Mouse (Mus musculus) adrenal gland, postnatal 4 days (tissue): ENCODE measurements around the gene Clec10a. TPM values are rescaled to one million over a fixed set of nuclear protein-coding genes. Genes with fewer than 3 reads are reported as not detected.

Source experiments
- DNase-seq, 2 experiments: peaks; one replicate each; pipeline ENCODE4 v3.0.0; 2021 to 2022; ENCODE audit warnings: low spot score in 2 of 2, mixed read lengths in 2 of 2
- total RNA-seq, 2 experiments: library from RNA; stranded (reverse); gene quantifications; 2 replicates each; pipeline ENCODE4 v1.2.3; 2021

Clec10a gene
- total RNA-seq, 2 experiments from 2014 or later: 2.1 to 3.5 TPM

GRCm38 (mm10) chr11:70215301-70215700 is 59.3 kb downstream of the Clec10a start:
- no peak for DNase-seq

GRCm38 (mm10) chr11:70216103-70216502 is 60.1 kb downstream of the Clec10a start:
- DNase-seq: no peak

- DNase-seq: no peak
Measured at GRCm38 (mm10) chr11:70218039-70218438, 62.0 kb downstream of the Clec10a start.

GRCm38 (mm10) chr11:70218741-70219470 is 62.9 kb downstream of the Clec10a start:
- DNase-seq: no peak

GRCm38 (mm10) chr11:70219873-70220272 is 63.9 kb downstream of the Clec10a start:
- no peak for DNase-seq

- DNase-seq: no peak
Measured at GRCm38 (mm10) chr11:70220323-70220722, 64.3 kb downstream of the Clec10a start.

Other genes starting within 250 kb of the Clec10a start
- 10 to 100 TPM; 60.0 to 67.0 TPM for gene Gps2, start 242.3 kb upstream of the Clec10a start, total RNA-seq
- gene Eif5a, start 234.2 kb upstream of the Clec10a start, total RNA-seq: 100 to 1,000 TPM; 598 to 600 TPM
- gene Ybx2, start 220.4 kb upstream of the Clec10a start, total RNA-seq: 10 to 100 TPM in 1 of 2 experiments, 1 to 10 TPM in 1; 9.7 to 20.6 TPM
- gene Slc2a4, start 208.0 kb upstream of the Clec10a start, total RNA-seq: 10 to 100 TPM; 23.6 to 24.8 TPM
- 10 to 100 TPM in 1 of 2 experiments, 1 to 10 TPM in 1; 3.1 to 17.3 TPM for gene Cldn7, start 191.4 kb upstream of the Clec10a start, total RNA-seq
- gene Ctdnep1, start 175.0 kb upstream of the Clec10a start, total RNA-seq: 100 to 1,000 TPM; 119 to 130 TPM
- gene Elp5, start 173.7 kb upstream of the Clec10a start, total RNA-seq: 10 to 100 TPM; 65.5 to 70.9 TPM
- 100 to 1,000 TPM; 294 to 311 TPM for gene Gabarap, start 165.1 kb upstream of the Clec10a start, total RNA-seq
- gene Phf23, start 160.4 kb upstream of the Clec10a start, total RNA-seq: 10 to 100 TPM; 51.4 to 53.4 TPM
- 10 to 100 TPM; 35.5 to 38.2 TPM for gene Dvl2, start 155.6 kb upstream of the Clec10a start, total RNA-seq
- 100 to 1,000 TPM; 295 to 378 TPM for gene Acadvl, start 140.8 kb upstream of the Clec10a start, total RNA-seq
- gene Dlg4, start 139.3 kb upstream of the Clec10a start, total RNA-seq: 10 to 100 TPM; 63.0 to 64.4 TPM
- 10 to 100 TPM in 1 of 2 experiments, 1 to 10 TPM in 1; 1.7 to 33.7 TPM for gene Asgr1, start 102.1 kb upstream of the Clec10a start, total RNA-seq
- gene Asgr2, start 63.6 kb upstream of the Clec10a start, total RNA-seq: 10 to 100 TPM in 1 of 2 experiments, 1 to 10 TPM in 1; 1.8 to 14.6 TPM
- 1 to 10 TPM in 1 of 2 experiments, under 1 TPM in 1; 0.90 to 1.7 TPM for gene Mgl2, start 25.9 kb upstream of the Clec10a start, total RNA-seq
- 1 to 10 TPM in 1 of 2 experiments, under 1 TPM in 1; 0.71 to 2.9 TPM for gene Slc16a11, start 56.6 kb downstream of the Clec10a start, total RNA-seq
- gene Slc16a13, start 64.9 kb downstream of the Clec10a start, total RNA-seq: 10 to 100 TPM in 1 of 2 experiments, 1 to 10 TPM in 1; 6.2 to 10.9 TPM
- 10 to 100 TPM; 23.8 to 33.4 TPM for gene Bcl6b, start 73.6 kb downstream of the Clec10a start, total RNA-seq
- 10 to 100 TPM; 70.1 to 72.5 TPM for gene 0610010K14Rik, start 81.7 kb downstream of the Clec10a start, total RNA-seq
- gene Gm21988, start 83.6 kb downstream of the Clec10a start, total RNA-seq: 1 to 10 TPM; 4.5 to 8.1 TPM
- gene Rnasek, start 83.6 kb downstream of the Clec10a start, total RNA-seq: 100 to 1,000 TPM; 160 to 164 TPM
- gene Alox12, start 99.2 kb downstream of the Clec10a start, total RNA-seq: 1 to 10 TPM; 3.4 to 3.7 TPM
- gene Alox12e, start 166.4 kb downstream of the Clec10a start, total RNA-seq: not detected
- 1 to 10 TPM in 1 of 2 experiments, under 1 TPM in 1; 0.95 to 1.5 TPM for gene Alox15, start 195.8 kb downstream of the Clec10a start, total RNA-seq